Mouse (Mus musculus): ENCODE data around the gene Stk26. TPM values are rescaled to one million over a fixed set of nuclear protein-coding genes. Genes with fewer than 3 reads are reported as not detected.

Stk26 gene
- 76.8 TPM for total RNA-seq (2023)

GRCm38 (mm10) chrX:50840847-50841560 is at the start of gene Stk26:
Stk26 (plus strand) TSS chrX:50841047.

GRCm38 (mm10) chrX:50942610-50943009 is 101.8 kb downstream of the Stk26 start, which contains the start of gene Frmd7:
Frmd7 (minus strand) TSS chrX:50942710.

Other genes with a start within 250 kb of the Stk26 start
- not detected for gene Frmd7, start 101.7 kb downstream of the Stk26 start, total RNA-seq (2023)
- gene Rap2c, start 177.0 kb downstream of the Stk26 start, total RNA-seq (2023): 38.8 TPM

All from CD4-positive naive resting alpha-beta T cell, adult 76 days (primary cell).